Mouse (Mus musculus) gastrocnemius, postnatal 4 days (tissue): ENCODE data around the gene Zfp654. TPM values are rescaled to one million over a fixed set of nuclear protein-coding genes. Genes with fewer than 3 reads are reported as not detected.

Experiments used
- DNase-seq, 2 experiments: peaks; one replicate each; pipeline ENCODE4 v3.0.0; 2021 to 2022; ENCODE audit warnings: low spot score in 2 of 2, mixed read lengths in 2 of 2
- total RNA-seq, 2 experiments: library from RNA; stranded (reverse); gene quantifications; 2 replicates each; pipeline ENCODE4 v1.2.3; 2021

Gene Zfp654
- total RNA-seq, 2 experiments from 2014 or later = 7.9 to 9.6 TPM

DNA sequence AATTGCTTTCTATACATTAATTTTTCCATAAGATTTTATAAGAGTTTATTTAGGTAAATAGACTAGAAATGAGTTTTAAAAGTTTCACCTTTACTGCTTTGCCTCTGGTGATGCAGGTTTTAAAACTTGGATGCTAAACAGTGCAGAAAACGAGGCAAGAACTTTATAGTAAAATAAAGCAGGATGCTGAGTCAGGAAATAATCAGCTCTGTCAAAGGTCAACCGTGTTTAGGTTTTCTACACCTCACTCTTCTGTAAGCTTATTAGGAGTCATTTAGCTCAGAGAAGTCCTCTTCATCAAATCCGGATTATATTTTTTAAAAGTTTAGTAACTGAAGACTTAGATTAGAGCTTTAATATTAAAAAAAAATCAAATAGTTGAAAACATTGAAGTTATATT lies 5.5 kb upstream of the Zfp654 start:
- DNase-seq = no peak

- no peak for DNase-seq
Measured at GRCm38 (mm10) chr16:64852891-64853290, 1.4 kb upstream of the Zfp654 start.

DNA sequence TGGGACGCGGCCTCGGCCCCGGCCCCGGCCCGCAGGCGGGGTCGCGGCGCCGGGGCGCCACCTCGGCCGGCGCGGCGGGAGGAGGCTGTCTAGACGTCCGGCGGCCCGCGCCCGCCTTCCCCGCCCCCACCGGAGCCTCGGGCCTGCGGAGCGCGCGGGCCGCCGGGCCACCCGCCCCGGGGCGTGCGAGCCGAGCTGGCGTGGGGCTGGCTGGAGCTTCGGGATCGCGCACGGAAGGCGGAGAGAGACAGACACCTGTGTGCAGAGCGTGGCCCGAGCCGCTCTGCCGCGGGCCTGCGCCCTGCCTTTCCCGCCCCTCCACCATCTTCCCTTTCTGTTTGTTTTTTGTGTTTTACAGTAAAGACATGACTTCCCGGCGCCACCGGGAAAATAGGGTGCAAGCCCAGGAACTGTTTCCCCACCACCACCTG lies 1.0 kb upstream of the Zfp654 start:
- DNase-seq = peak; percentile 30 to 44

GRCm38 (mm10) chr16:64851085-64851562 lies 328 bp downstream of the Zfp654 start:
- DNase-seq = peak in 1 of 2 experiments; percentile 34

- peak; percentile 16 to 31 for DNase-seq
Measured at GRCm38 (mm10) chr16:64850287-64851084, 966 bp downstream of the Zfp654 start.

DNA sequence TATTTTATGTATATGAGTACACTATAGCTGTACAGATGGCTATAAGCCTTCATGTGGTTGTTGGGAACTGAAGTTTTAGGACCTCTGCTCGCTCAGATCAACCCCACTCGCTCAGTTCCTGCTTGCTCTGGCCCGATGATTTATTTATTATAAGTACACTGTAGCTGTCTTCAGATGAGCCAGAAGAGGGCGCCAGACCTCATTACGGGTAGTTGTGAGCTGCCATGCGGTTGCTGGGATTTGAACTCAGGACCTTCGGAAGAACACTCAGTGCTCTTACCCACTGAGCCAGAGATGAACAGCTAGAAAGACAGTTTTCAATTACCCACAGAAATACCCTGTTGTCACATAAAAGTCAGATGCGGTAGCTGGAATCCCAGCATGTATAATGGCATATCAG lies 5.5 kb downstream of the Zfp654 start:
- no peak for DNase-seq

DNA sequence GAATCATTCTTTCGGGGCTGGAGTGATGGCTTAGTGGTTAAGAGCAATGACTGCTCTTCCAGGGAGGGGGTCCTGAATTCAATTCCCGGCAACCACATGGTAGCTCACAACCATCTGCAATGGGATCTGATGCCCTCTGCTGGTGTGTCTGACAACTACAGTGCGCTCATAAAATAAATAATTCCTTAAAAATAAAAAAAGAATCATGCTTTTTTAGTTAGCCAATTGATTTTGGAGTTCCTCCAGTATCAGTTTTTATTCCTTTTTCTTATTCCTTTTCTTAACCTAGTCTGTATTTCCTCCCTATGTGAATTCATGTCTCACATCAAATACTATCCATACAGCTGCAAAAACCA lies 9.1 kb downstream of the Zfp654 start:
- DNase-seq = no peak

DNA sequence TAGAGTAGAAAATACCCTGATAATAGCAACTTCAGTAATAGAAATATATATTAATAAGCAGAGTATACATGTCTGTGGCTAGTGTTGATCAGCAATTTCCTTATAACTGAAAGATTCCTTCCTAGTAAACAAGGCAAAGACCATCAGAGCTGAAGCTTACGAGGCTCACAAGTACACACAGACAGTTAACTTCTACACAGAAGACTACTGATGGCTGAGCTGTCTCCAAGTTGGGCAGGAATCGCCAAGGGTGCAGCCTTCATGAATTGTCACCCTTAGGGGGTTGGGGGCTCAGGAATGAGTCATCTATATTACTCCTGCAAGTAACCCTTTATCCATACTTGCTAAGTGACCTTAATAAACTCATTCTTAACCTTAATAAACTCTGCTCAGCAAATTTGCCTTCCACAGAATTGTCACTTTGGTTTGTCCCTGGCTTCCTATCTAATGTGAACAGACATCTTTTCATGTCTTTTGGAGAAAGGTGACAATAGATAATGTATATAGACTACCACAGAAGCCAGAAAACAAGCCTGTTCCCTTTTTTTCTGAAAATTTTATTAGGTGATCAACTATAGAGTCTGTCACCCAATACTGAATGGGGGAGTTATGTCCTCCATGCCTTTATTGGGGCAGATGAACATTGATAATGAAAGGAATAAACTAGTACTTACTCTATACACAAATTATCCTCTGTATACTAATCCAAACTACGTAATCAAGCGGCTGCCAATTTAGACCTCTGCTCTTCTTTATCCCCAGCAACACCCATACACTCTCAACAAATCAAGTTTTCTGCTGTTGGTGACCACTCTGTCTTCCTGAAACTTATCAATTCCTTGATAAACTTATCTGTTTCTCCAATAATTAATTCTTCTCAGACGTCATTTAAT lies 9.7 kb downstream of the Zfp654 start:
- no peak for DNase-seq

DNA sequence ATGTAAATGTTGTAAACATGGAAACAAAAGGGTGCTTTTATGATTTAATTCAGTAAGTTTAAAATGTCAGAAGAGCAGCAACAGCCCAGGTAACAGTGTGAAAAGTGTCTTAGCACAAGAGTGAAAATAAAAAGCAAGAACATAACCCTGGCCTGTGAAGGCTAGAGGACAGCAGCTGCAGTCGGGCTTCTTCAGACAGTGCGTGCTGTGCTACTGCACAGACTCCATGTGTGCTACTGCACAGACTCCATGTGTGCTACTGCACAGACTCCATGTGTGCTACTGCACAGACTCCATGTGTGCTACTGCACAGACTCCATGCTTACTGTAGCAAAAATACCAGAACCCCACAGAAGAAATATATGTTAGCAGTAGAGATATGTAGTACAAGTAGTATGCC lies 14.7 kb downstream of the Zfp654 start:
- DNase-seq = no peak

- no peak for DNase-seq
Measured at GRCm38 (mm10) chr16:64835996-64836545, 15.4 kb downstream of the Zfp654 start.

- DNase-seq = no peak
Measured at GRCm38 (mm10) chr16:64830291-64830690, 21.2 kb downstream of the Zfp654 start.

GRCm38 (mm10) chr16:64824474-64824873 lies 27.0 kb downstream of the Zfp654 start:
- DNase-seq = no peak

- DNase-seq = no peak
Measured at GRCm38 (mm10) chr16:64823890-64824289, 27.6 kb downstream of the Zfp654 start.

DNA sequence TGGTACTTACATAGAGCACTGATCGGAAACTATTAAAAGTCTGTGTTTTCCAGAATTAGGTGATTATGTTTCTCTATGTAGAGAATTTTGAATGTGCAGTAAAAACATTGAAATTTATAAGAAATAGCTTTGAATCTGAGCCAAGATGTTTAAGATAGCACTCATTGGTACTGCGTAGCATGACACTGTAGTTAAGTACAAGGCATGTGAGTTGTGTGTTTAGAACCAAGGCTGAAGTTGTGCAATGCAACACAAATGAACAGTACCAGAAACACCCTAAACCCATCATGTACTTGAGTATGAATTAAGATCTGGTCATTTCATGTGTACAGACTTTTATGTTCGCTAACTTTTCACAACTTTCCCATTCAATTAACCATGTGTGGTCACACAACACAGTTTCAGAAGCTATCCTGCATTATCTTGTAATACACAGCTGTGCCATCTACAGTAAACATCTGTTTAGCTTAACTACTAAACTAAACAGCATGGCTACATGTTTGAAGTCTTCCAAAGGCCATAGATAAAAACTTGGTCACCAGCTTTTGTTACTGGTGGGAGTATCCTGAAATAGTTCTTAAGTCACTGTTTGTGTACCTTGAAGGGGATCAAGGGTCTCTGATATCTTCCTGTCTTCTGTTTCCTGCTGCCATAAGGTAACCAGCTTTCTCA lies 34.2 kb downstream of the Zfp654 start:
- no peak for DNase-seq

DNA sequence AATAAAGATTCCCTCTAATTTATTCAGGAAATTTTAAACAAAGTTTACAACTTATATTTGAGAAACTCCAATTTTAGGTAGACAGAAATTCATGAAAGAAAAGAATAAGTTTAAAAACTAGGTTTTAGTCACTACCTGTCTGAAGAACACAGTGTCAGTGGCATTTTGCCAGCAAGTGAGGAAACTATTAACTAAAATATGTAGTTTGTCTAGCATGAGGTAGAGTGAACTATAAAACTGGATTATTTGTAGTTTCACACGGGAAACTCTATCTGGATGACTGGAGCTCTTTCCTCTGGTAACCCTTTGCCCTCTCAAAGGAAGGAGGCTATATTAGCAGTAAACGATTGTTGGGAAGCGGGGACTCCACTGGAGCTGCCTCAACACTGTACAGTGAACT lies 48.4 kb downstream of the Zfp654 start:
- DNase-seq = no peak

DNA sequence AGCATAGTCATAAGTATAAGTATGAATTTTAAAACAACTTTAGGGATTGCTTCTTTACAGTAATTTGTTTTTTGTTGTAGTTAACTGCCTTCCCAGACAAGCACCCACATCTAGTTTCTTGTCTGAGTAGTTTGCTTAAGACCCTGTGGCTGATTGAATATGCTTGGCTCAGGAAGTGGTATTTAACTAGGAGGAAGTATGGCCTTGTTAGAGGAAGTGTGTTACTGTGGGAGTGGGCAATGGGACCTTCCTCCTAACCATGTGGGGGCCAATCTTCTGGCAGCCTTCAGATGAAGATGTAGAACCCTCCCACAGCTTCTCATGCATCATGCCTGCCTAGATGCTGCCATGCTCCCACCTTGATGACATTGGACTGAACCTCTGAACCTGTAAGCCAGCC lies 49.8 kb downstream of the Zfp654 start:
- DNase-seq = no peak

GRCm38 (mm10) chr16:64800393-64800792 lies 51.1 kb downstream of the Zfp654 start:
- DNase-seq = no peak

DNA sequence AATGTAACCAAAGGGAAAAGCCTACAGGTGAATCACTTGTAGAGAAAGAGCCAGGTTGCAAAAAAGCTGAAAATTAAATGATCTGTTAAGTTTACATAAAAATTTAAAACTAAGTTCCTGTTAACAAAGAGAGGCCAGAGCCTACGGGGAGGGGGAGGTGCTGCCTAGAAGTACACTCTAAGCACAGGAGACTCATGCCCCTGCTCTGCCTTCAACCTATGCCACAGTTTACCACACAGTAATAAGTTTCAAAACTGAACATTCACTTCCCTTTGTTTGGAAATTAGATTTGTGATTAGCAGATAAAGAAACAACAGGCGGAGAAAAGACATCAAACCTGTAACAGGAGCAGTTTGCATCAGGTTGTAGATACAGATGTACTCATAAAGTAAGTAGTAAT lies 56.6 kb downstream of the Zfp654 start:
- no peak for DNase-seq

DNA sequence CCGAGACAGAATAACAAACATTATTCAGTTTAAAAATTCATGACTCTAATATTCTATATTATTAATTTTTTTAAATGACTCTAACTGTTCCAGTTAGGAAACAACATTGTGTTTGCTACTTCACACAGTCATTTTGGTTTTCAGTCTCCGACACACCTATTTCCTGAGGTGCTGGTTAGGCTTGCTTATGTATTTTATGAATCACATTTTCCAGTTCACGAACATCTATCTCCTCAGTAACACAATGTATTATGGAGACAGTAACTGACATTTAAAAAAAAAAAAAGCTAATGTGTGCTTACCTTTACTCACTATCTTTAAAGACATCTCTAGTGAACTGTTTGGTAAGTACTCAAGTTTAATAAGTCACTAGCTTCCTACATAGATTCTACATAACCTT lies 61.7 kb downstream of the Zfp654 start:
- no peak for DNase-seq

GRCm38 (mm10) chr16:64775516-64775915 lies 75.9 kb downstream of the Zfp654 start:
- DNase-seq = no peak

DNA sequence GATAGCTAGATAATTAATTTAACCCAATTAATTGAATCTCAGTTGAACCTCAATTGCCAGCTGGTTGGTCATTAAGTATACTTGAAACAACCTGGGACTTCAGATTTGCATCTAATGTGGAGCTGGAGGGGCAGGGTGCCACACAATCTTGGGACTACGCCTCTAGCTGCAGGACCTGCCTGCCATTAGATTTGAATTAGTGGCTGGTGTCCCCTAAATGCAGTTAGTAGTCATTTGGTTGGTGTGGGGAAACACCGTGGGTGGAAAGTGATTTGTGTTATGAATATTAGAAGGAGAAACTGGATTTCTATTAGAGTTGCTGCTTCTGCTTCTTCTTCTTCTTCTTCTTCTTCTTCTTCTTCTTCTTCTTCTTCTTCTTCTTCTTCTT lies 80.0 kb downstream of the Zfp654 start:
- no peak for DNase-seq
